Mouse (Mus musculus) heart, postnatal 0 days (tissue): ENCODE results near the gene Plcb1. TPM values are rescaled to one million over a fixed set of nuclear protein-coding genes. Genes with fewer than 3 reads are reported as not detected.
A peak's percentile ranks its signal among the peaks of the same experiment; 100 is the strongest.

Experiments
- ATAC-seq: fragments of 200-750 bp; cut with Nextera tagmentation; 2 replicates; pipeline ENCODE4 v1.8.0; 2017; ENCODE audit warnings: low read depth, moderate number of reproducible peaks, moderate library complexity; ENCODE audit not compliant: insufficient read depth
- DNase-seq: peaks from one replicate; pipeline ENCODE4 v3.0.0-alpha.2; 2016; ENCODE audit warnings: low spot score
- H3K27ac ChIP-seq: fragments of 300-500 bp; sonication (generic); 2 replicates; pipeline ENCODE4 v1.5.1; 2014; ENCODE audit warnings: low read depth, mild to moderate bottlenecking
- H3K27me3 ChIP-seq: fragments of 300-500 bp; sonication (generic); 2 replicates; pipeline ENCODE4 v1.6.1; 2014; ENCODE audit warnings: low read length, mixed read lengths; ENCODE audit not compliant: control insufficient read depth, insufficient read depth
- H3K36me3 ChIP-seq: fragments of 300-500 bp; sonication (generic); replicated peaks from 2 replicates; pipeline ENCODE4 v1.6.1; 2014; ENCODE audit warnings: low read length, mixed read lengths; ENCODE audit not compliant: control insufficient read depth, insufficient read depth
- H3K4me1 ChIP-seq: fragments of 300-500 bp; sonication (generic); 2 replicates; pipeline ENCODE4 v1.6.1; 2014; ENCODE audit warnings: antibody characterized with exemption; ENCODE audit not compliant: control insufficient read depth, insufficient read depth
- H3K4me2 ChIP-seq: fragments of 300-500 bp; sonication (generic); 2 replicates; pipeline ENCODE4 v1.6.1; 2014; ENCODE audit warnings: low read depth, mild to moderate bottlenecking, low read length, moderate library complexity
- H3K4me3 ChIP-seq: fragments of 300-500 bp; sonication (generic); 2 replicates; pipeline ENCODE4 v1.5.1; 2014; ENCODE audit warnings: low read depth, low read length
- H3K9ac ChIP-seq: fragments of 300-500 bp; sonication (generic); replicated peaks from 2 replicates; pipeline ENCODE4 v1.6.1; 2014; ENCODE audit warnings: low read depth, low read length, mixed read lengths
- H3K9me3 ChIP-seq: fragments of 300-500 bp; sonication (generic); replicated peaks from 2 replicates; pipeline ENCODE4 v1.6.1; 2016; ENCODE audit warnings: low read length; ENCODE audit not compliant: control insufficient read depth
- CTCF ChIP-seq: IDR thresholded peaks from 2 replicates; pipeline ENCODE4 v1.5.1; 2016; ENCODE audit warnings: antibody characterized with exemption, control low read depth, low read depth
- EP300 ChIP-seq: IDR thresholded peaks from 2 replicates; pipeline ENCODE4 v1.6.1; 2016; ENCODE audit warnings: antibody characterized with exemption, low read depth
- WGBS: fragments of 180-500 bp; shearing (Covaris S2); extraction: QIAGEN DNeasy Blood & Tissue Kit; methylation state at CpG from one replicate; pipeline ENCODE4 v1.1.7; 2014; 5-methylcytosine and 5-hydroxymethylcytosine counted together
- polyA plus RNA-seq: library from polyadenylated mRNA; unstranded; fragments of >200 nt; fragmentation: Nextera tagmentation; extraction: Ambion mirVana; gene quantifications from 2 replicates; pipeline ENCODE4 v1.2.1, GENCODE M21; 2015
- total RNA-seq: library from RNA; depleted of rRNA; stranded (reverse); fragments of >200 nt; gene quantifications from 2 replicates; pipeline ENCODE4 v1.2.3, GENCODE M21; 2014; ENCODE audit warnings: low replicate concordance

Gene Plcb1
- total and polyA plus RNA-seq, 2 experiments from 2014 or later: 3.4 to 3.5 TPM

GRCm38 (mm10) chr2:135018708-135019107 is 232.8 kb downstream of the Plcb1 start:
- no peak for ATAC-seq
- H3K36me3 ChIP-seq: no peaks in the 10 kb centered on the region
- no peak overlapping the region for H3K4me2 ChIP-seq
- no peaks in the 10 kb centered on the region for H3K27me3 ChIP-seq
- 86% methylated on average over 2 of the region's 2 CpGs for WGBS
- H3K27ac ChIP-seq: no peak overlapping the region
- no peak for TF ChIP-seq CTCF
- no peak for TF ChIP-seq EP300
- no peaks in the 10 kb centered on the region for H3K9me3 ChIP-seq
- no peak overlapping the region for H3K4me3 ChIP-seq
- DNase-seq: no peak
- H3K4me1 ChIP-seq: no peaks in the 10 kb centered on the region
- no peak overlapping the region for H3K9ac ChIP-seq

DNA sequence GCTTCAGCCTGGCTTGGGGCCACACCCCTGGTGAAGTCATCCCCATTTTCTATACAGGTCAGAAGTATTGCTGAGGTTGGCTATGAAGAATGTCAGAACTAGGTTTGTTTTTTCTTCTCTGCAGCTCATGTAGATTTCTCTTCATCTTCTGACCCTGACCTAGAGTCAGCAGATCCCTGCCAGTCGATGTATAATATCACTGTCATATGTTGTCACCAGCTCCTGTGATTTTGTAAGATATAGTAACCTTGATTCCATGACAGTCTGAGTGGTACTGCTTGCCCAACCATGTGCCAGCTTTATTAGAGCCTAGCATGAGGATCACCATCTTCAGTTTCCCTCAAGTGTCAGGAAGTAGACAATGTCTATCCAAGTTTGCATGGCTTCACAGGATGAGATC is 233.7 kb downstream of the Plcb1 start:
- H3K4me1 ChIP-seq: no peaks in the 10 kb centered on the region
- TF ChIP-seq EP300 (no peak), CTCF (no peak)
- no peak overlapping the region for H3K4me2 ChIP-seq
- H3K9ac ChIP-seq: no peak overlapping the region
- WGBS: 66% methylated on average over 1 of the region's 1 CpGs
- H3K9me3 ChIP-seq: no peaks in the 10 kb centered on the region
- no peaks in the 10 kb centered on the region for H3K36me3 ChIP-seq
- no peaks in the 10 kb centered on the region for H3K27me3 ChIP-seq
- DNase-seq (no peak), ATAC-seq (no peak)
- H3K27ac ChIP-seq: no peak overlapping the region
- no peak overlapping the region for H3K4me3 ChIP-seq

DNA sequence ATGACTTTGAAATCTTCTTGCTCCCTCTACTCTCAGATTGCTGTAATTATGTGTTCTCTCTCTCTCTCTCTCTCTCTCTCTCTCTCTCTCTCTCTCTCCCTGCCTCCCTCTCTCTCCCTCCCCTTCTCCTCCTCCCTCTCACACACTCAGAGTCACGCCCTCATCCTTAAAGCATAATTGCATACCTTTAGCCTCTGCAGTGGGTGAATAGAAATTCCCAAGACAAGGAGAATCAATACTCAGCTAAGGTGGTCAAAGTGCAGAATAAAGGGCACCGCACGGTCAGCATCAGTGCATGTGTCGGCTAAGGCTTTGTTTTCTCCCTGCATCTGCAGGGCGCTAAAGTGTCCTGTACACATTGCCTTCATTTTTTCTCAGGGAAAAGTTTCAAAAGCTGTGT is 243.4 kb downstream of the Plcb1 start:
- H3K9ac ChIP-seq: no peak overlapping the region
- 64% methylated on average over 5 of the region's 5 CpGs for WGBS
- H3K4me2 ChIP-seq: no peak overlapping the region

DNA sequence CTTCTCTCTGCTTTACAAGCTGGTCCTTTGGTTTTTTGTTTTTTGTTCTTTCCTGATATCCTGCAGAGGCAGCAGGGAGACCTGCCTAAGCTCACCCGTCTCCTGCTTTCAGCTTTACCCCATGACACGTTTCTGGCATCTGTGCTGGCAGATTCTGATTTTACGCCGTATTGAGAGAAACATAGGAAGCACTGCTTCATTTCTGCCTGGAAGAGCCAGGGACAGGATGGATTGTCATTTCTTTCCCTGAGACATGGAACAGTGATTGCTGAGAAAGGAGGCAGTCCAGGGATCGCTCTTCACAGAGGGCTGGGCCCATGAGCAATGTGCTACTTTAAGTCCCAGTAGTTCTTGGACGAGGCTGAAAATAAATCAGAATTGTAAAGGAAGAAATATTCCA is 243.8 kb downstream of the Plcb1 start:
- H3K4me2 ChIP-seq: no peak overlapping the region

More for the DNA sequence above, 243.4 kb downstream of the Plcb1 start:
- no peak for TF ChIP-seq CTCF
- TF ChIP-seq EP300: no peak
- Histone ChIP-seq H3K4me1 (no peaks in the 10 kb centered on the region), H3K4me3 (no peak overlapping the region), H3K9me3 (no peaks in the 10 kb centered on the region), H3K27ac (no peak overlapping the region), H3K27me3 (no peaks in the 10 kb centered on the region), H3K36me3 (no peaks in the 10 kb centered on the region)
- ATAC-seq (no peak), DNase-seq (no peak)

GRCm38 (mm10) chr2:135035640-135036260 is 249.9 kb downstream of the Plcb1 start:
- ATAC-seq: peak; percentile 53; the same call in 1 of the 2 replicates
- peak; percentile 48 for DNase-seq
- H3K9ac ChIP-seq: no peak overlapping the region
- TF ChIP-seq EP300 (no peak), CTCF (no peak)
- no peaks in the 10 kb centered on the region for H3K27me3 ChIP-seq
- no peak overlapping the region for H3K4me2 ChIP-seq
- 2% methylated on average over 4 of the region's 4 CpGs for WGBS
- peaks cover 10% of the 10 kb centered on the region; the same call in 1 of the 2 replicates for H3K4me1 ChIP-seq
- no peak overlapping the region for H3K27ac ChIP-seq
- no peaks in the 10 kb centered on the region for H3K9me3 ChIP-seq
- H3K36me3 ChIP-seq: no peaks in the 10 kb centered on the region
- no peak overlapping the region for H3K4me3 ChIP-seq

More for the DNA sequence above, 243.8 kb downstream of the Plcb1 start:
- H3K27ac ChIP-seq: no peak overlapping the region
- TF ChIP-seq EP300 (no peak), CTCF (no peak)
- no peaks in the 10 kb centered on the region for H3K27me3 ChIP-seq
- ATAC-seq (peak; percentile 44; the same call in 1 of the 2 replicates), DNase-seq (peak; percentile 28)
- no peaks in the 10 kb centered on the region for H3K36me3 ChIP-seq
- 25% methylated on average over 6 of the region's 6 CpGs for WGBS
- H3K4me1 ChIP-seq: no peaks in the 10 kb centered on the region
- H3K9me3 ChIP-seq: no peaks in the 10 kb centered on the region
- no peak overlapping the region for H3K9ac ChIP-seq
- no peak overlapping the region for H3K4me3 ChIP-seq

DNA sequence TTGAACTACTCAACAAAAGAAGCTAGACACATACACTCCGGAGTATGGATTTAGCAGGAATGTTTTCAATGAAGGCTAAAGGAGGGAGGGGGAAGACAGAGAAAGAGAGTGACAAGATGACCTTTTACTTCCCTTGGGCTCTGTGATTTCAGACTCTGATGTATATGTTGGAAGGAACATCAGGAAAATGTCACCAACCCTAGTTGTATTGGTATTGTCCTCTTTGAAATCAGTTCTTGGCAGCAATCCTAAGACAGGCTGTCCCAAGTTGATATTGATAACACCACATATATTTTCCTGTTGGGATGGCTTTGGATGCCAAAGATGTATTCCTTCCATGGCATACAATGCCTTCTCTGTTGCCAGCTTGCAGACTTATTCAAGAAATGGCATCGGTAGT is 262.9 kb downstream of the Plcb1 start:
- Histone ChIP-seq H3K9me3 (no peaks in the 10 kb centered on the region), H3K27me3 (no peaks in the 10 kb centered on the region), H3K9ac (no peak overlapping the region), H3K4me1 (peaks cover 7% of the 10 kb centered on the region; the same call in 1 of the 2 replicates), H3K36me3 (no peaks in the 10 kb centered on the region), H3K27ac (peak overlapping the region; percentile 22; the same call in 1 of the 2 replicates), H3K4me2 (no peak overlapping the region), H3K4me3 (no peak overlapping the region)
- ATAC-seq: no peak; the same call in 1 of the 2 replicates
- 64% methylated on average over 2 of the region's 2 CpGs for WGBS
- no peak for DNase-seq
- TF ChIP-seq EP300 (no peak), CTCF (no peak)
